Mouse (Mus musculus) liver, adult 2 months (tissue): ENCODE data around the gene Hspb8. TPM values are rescaled to one million over a fixed set of nuclear protein-coding genes. Genes with fewer than 3 reads are reported as not detected.

Experiments
- DNase-seq: peaks from one replicate; pipeline ENCODE4 v3.0.0-alpha.2; 2011; ENCODE audit warnings: low read depth, low spot score; ENCODE audit errors: extremely low read depth
- H3K27ac ChIP-seq: fragments of 200-500 bp; replicated peaks from 2 replicates; pipeline ENCODE4 v1.5.1; 2012; ENCODE audit warnings: low read depth, mild to moderate bottlenecking, control low read depth, inconsistent platforms, low read length; ENCODE audit not compliant: insufficient read depth
- H3K27me3 ChIP-seq: fragments of 200-500 bp; 2 replicates; pipeline ENCODE4 v1.6.1; 2012; ENCODE audit warnings: mild to moderate bottlenecking, moderate library complexity, low read length, inconsistent platforms; ENCODE audit not compliant: control insufficient read depth, insufficient read depth
- H3K36me3 ChIP-seq: fragments of 200-500 bp; 2 replicates; pipeline ENCODE4 v1.6.1; 2012; ENCODE audit warnings: low read length, inconsistent platforms; ENCODE audit not compliant: control insufficient read depth, insufficient read depth
- H3K4me1 ChIP-seq: fragments of 200-500 bp; 2 replicates; pipeline ENCODE4 v1.6.1; 2011; ENCODE audit warnings: low read length; ENCODE audit not compliant: control insufficient read depth, insufficient read depth
- H3K4me3 ChIP-seq: fragments of 200-500 bp; 2 replicates; pipeline ENCODE4 v1.5.1; 2011; ENCODE audit warnings: low read depth, mild to moderate bottlenecking, control low read depth, low read length, moderate library complexity; ENCODE audit not compliant: insufficient read depth
- H3K79me2 ChIP-seq: fragments of 200-500 bp; 2 replicates; pipeline ENCODE4 v1.6.1; 2012; ENCODE audit warnings: inconsistent platforms, mild to moderate bottlenecking, low read length, moderate library complexity; ENCODE audit not compliant: control insufficient read depth, insufficient read depth
- H3K9ac ChIP-seq: fragments of 200-500 bp; 2 replicates; pipeline ENCODE4 v1.6.1; 2012; ENCODE audit warnings: low read depth, mild to moderate bottlenecking, control low read depth, inconsistent platforms, low read length
- CTCF ChIP-seq: fragments of 200-500 bp; IDR thresholded peaks from 2 replicates; pipeline ENCODE4 v1.5.1; 2011; ENCODE audit warnings: low read depth, low read length, control low read depth
- POLR2A ChIP-seq: fragments of 200-500 bp; IDR thresholded peaks from 2 replicates; pipeline ENCODE4 v1.6.1; 2011; ENCODE audit warnings: low read length, control low read depth; ENCODE audit not compliant: insufficient read depth; ENCODE audit errors: extremely low read depth
- WGBS: fragments of 180-500 bp; shearing (Covaris S2); methylation state at CpG from one replicate; pipeline ENCODE4 v1.1.7; 2018; 5-methylcytosine and 5-hydroxymethylcytosine counted together
- polyA plus RNA-seq: library from polyadenylated mRNA; depleted of rRNA; stranded (reverse); fragments of >200 nt; gene quantifications from 2 replicates; pipeline ENCODE4 v1.2.3, GENCODE M21; 2012
- total RNA-seq: library from RNA; depleted of rRNA; stranded (reverse); fragments of >200 nt; gene quantifications from 2 replicates; pipeline ENCODE4 v1.2.3, GENCODE M21; 2014

Gene Hspb8
- total and polyA plus RNA-seq, 2 experiments: 149 to 216 TPM

- H3K4me3 ChIP-seq: peak overlapping the region; percentile 29; the same call in 1 of the 2 replicates
- peak; percentile 30 for DNase-seq
- no peaks in the 10 kb centered on the region for H3K27me3 ChIP-seq
- H3K27ac ChIP-seq: no peak overlapping the region
- no peaks in the 10 kb centered on the region for H3K36me3 ChIP-seq
- 3% methylated on average over 27 of the region's 27 CpGs for WGBS
- no peaks in the 10 kb centered on the region; the same call in 1 of the 2 replicates for H3K4me1 ChIP-seq
- no peaks in the 10 kb centered on the region for H3K79me2 ChIP-seq
- TF ChIP-seq POLR2A: no peak
- peak; percentile 79 for TF ChIP-seq CTCF
- H3K9ac ChIP-seq: peak overlapping the region; percentile 52
Measured at GRCm38 (mm10) chr5:116453401-116453851, 30.8 kb upstream of the Hspb8 start.

- no peak overlapping the region for H3K9ac ChIP-seq
- no peak overlapping the region for H3K27ac ChIP-seq
- no peaks in the 10 kb centered on the region for H3K36me3 ChIP-seq
- no peak overlapping the region for H3K4me3 ChIP-seq
- no peaks in the 10 kb centered on the region for H3K27me3 ChIP-seq
- 55% methylated on average over 8 of the region's 8 CpGs for WGBS
- peaks cover 2% of the 10 kb centered on the region; the same call in 1 of the 2 replicates for H3K4me1 ChIP-seq
- DNase-seq: no peak
- no peak for TF ChIP-seq CTCF
- no peak for TF ChIP-seq POLR2A
- no peaks in the 10 kb centered on the region for H3K79me2 ChIP-seq
Measured at GRCm38 (mm10) chr5:116450901-116451300, 28.2 kb upstream of the Hspb8 start.

- H3K27me3 ChIP-seq: no peaks in the 10 kb centered on the region
- no peaks in the 10 kb centered on the region for H3K36me3 ChIP-seq
- no peaks in the 10 kb centered on the region for H3K79me2 ChIP-seq
- 61% methylated on average over 8 of the region's 8 CpGs for WGBS
- DNase-seq: no peak
- no peak overlapping the region for H3K9ac ChIP-seq
- H3K4me1 ChIP-seq: peaks cover 4% of the 10 kb centered on the region; the same call in 1 of the 2 replicates
- TF ChIP-seq CTCF: no peak
- TF ChIP-seq POLR2A: no peak
- H3K27ac ChIP-seq: no peak overlapping the region
- no peak overlapping the region for H3K4me3 ChIP-seq
Measured at GRCm38 (mm10) chr5:116449522-116450225, 27.0 kb upstream of the Hspb8 start.

GRCm38 (mm10) chr5:116448409-116449191 is 25.9 kb upstream of the Hspb8 start:
- 4% methylated on average over 11 of the region's 11 CpGs for WGBS
- Histone ChIP-seq H3K36me3 (no peaks in the 10 kb centered on the region), H3K4me1 (peaks cover 12% of the 10 kb centered on the region), H3K79me2 (no peaks in the 10 kb centered on the region), H3K27ac (no peak overlapping the region), H3K4me3 (0 out of 2 replicates have a peak overlapping the region, but pooled peaks have one; percentile 36), H3K27me3 (no peaks in the 10 kb centered on the region), H3K9ac (no peak overlapping the region)
- no peak for DNase-seq
- no peak for TF ChIP-seq CTCF

GRCm38 (mm10) chr5:116447821-116448350 is 25.2 kb upstream of the Hspb8 start:
- peaks cover 14% of the 10 kb centered on the region for H3K4me1 ChIP-seq
- H3K27ac ChIP-seq: no peak overlapping the region; the same call in 1 of the 2 replicates
- peak; percentile 82 for DNase-seq
- peak overlapping the region; percentile 68 for H3K9ac ChIP-seq
- peak overlapping the region; percentile 36; the same call in 1 of the 2 replicates for H3K4me3 ChIP-seq
- no peaks in the 10 kb centered on the region for H3K79me2 ChIP-seq
- WGBS: 14% methylated on average over 11 of the region's 11 CpGs
- H3K27me3 ChIP-seq: no peaks in the 10 kb centered on the region
- no peaks in the 10 kb centered on the region for H3K36me3 ChIP-seq
- TF ChIP-seq POLR2A (no peak), CTCF (no peak)
